Mouse (Mus musculus) embryonic facial prominence, embryonic 11.5 days (tissue): ENCODE results near the gene Bscl2. TPM values are rescaled to one million over a fixed set of nuclear protein-coding genes. Genes with fewer than 3 reads are reported as not detected.

Experiments
- ATAC-seq: fragments of 200-750 bp; cut with Nextera tagmentation; replicated peaks from 2 replicates; pipeline ENCODE4 v1.8.0; 2017; ENCODE audit warnings: low read depth; ENCODE audit not compliant: insufficient number of reproducible peaks, low FRiP score, low TSS enrichment
- DNase-seq: peaks from one replicate; pipeline ENCODE4 v3.0.0-alpha.2; 2015; ENCODE audit warnings: low spot score
- H3K27ac ChIP-seq: fragments of 300-500 bp; sonication (generic); replicated peaks from 2 replicates; pipeline ENCODE4 v1.5.1; 2014; ENCODE audit warnings: mild to moderate bottlenecking, low read depth, low read length, control low read depth
- H3K27me3 ChIP-seq: fragments of 300-500 bp; sonication (generic); 2 replicates; pipeline ENCODE4 v1.6.1; 2014; ENCODE audit warnings: mild to moderate bottlenecking, low read length, moderate library complexity, mixed read lengths; ENCODE audit not compliant: control insufficient read depth, insufficient read depth
- H3K36me3 ChIP-seq: fragments of 300-500 bp; sonication (generic); replicated peaks from 2 replicates; pipeline ENCODE4 v1.6.1; 2014; ENCODE audit warnings: low read depth, mild to moderate bottlenecking, low read length, moderate library complexity, mixed read lengths; ENCODE audit not compliant: control insufficient read depth, insufficient read depth
- H3K4me1 ChIP-seq: fragments of 300-500 bp; sonication (generic); 2 replicates; pipeline ENCODE4 v1.6.1; 2014; ENCODE audit warnings: low read length, mixed read lengths; ENCODE audit not compliant: control insufficient read depth, insufficient read depth
- H3K4me2 ChIP-seq: fragments of 300-500 bp; sonication (generic); 2 replicates; pipeline ENCODE4 v1.6.1; 2014; ENCODE audit warnings: low read depth, mild to moderate bottlenecking, control low read depth, low read length, moderate library complexity
- H3K4me3 ChIP-seq: fragments of 300-500 bp; sonication (generic); 2 replicates; pipeline ENCODE4 v1.5.1; 2014; ENCODE audit warnings: low read depth, low read length, control low read depth
- H3K9ac ChIP-seq: fragments of 300-500 bp; sonication (generic); replicated peaks from 2 replicates; pipeline ENCODE4 v1.6.1; 2014; ENCODE audit warnings: mild to moderate bottlenecking, control low read depth, low read length
- H3K9me3 ChIP-seq: fragments of 300-500 bp; sonication (generic); replicated peaks from 2 replicates; pipeline ENCODE4 v1.6.1; 2016; ENCODE audit warnings: mild to moderate bottlenecking, low read length, inconsistent platforms, mixed read lengths; ENCODE audit not compliant: control insufficient read depth
- WGBS: fragments of 180-500 bp; shearing (Covaris S2); extraction: QIAGEN DNeasy Blood & Tissue Kit; methylation state at CpG from one replicate; pipeline ENCODE4 v1.1.7; 2014; 5-methylcytosine and 5-hydroxymethylcytosine counted together
- polyA plus RNA-seq: library from polyadenylated mRNA; unstranded; fragments of >200 nt; fragmentation: Nextera tagmentation; extraction: Ambion mirVana; gene quantifications from 2 replicates; pipeline ENCODE4 v1.2.1, GENCODE M21; 2014

The Bscl2 gene
- polyA plus RNA-seq, 1 experiment from 2014 or later = 29.9 TPM

- H3K27me3 ChIP-seq = no peaks in the 10 kb centered on the region
- H3K4me3 ChIP-seq = no peak within 1 kb of the TSS
- H3K9ac ChIP-seq = no peak within 1 kb of the TSS
- H3K4me2 ChIP-seq = no peak within 1 kb of the TSS
- DNase-seq = no peak
- H3K9me3 ChIP-seq = no peaks in the 10 kb centered on the region
- ATAC-seq = no peak
- no peaks in the 10 kb centered on the region for H3K36me3 ChIP-seq
- H3K27ac ChIP-seq = no peak within 1 kb of the TSS
- H3K4me1 ChIP-seq = no peaks in the 10 kb centered on the region
- WGBS = 82% methylated on average over 3 of the region's 3 CpGs
Measured at GRCm38 (mm10) chr19:8883616-8884015, 46.3 kb downstream of the Bscl2 start, which contains the start of the genes Lbhd1 and Gm49403. Gene Lbhd1, plus strand, starts transcription at chr19:8883732. Gene Gm49403, plus strand, starts transcription at chr19:8883930.

GRCm38 (mm10) chr19:8886916-8887584 lies 49.8 kb downstream of the Bscl2 start:
- no peak overlapping the region for H3K4me2 ChIP-seq
- no peak overlapping the region for H3K4me3 ChIP-seq
- WGBS = 52% methylated on average over 1 of the region's 1 CpGs
- no peak for ATAC-seq
- no peak overlapping the region for H3K27ac ChIP-seq
- no peak overlapping the region for H3K9ac ChIP-seq
- H3K4me1 ChIP-seq = no peaks in the 10 kb centered on the region
- H3K36me3 ChIP-seq = peaks cover 4% of the 10 kb centered on the region
- no peaks in the 10 kb centered on the region for H3K9me3 ChIP-seq
- no peaks in the 10 kb centered on the region for H3K27me3 ChIP-seq
- no peak for DNase-seq

- peak overlapping the region; percentile 77 for H3K9ac ChIP-seq
- no peaks in the 10 kb centered on the region for H3K27me3 ChIP-seq
- H3K9me3 ChIP-seq = no peaks in the 10 kb centered on the region
- H3K36me3 ChIP-seq = peaks cover 4% of the 10 kb centered on the region
- no peaks in the 10 kb centered on the region for H3K4me1 ChIP-seq
- 16% methylated on average over 19 of the region's 19 CpGs for WGBS
- peak overlapping the region; percentile 68 for H3K4me2 ChIP-seq
- H3K4me3 ChIP-seq = peak overlapping the region; percentile 44
- DNase-seq (no peak), ATAC-seq (no peak)
- peak overlapping the region; percentile 60; the same call in 1 of the 2 replicates for H3K27ac ChIP-seq
Measured at GRCm38 (mm10) chr19:8887585-8888463, 50.6 kb downstream of the Bscl2 start.

- Histone ChIP-seq H3K4me3 (peak within 1 kb of the TSS; percentile 44), H3K27ac (peak within 1 kb of the TSS; percentile 60), H3K9ac (peak within 1 kb of the TSS; percentile 77), H3K9me3 (no peaks in the 10 kb centered on the region), H3K27me3 (no peaks in the 10 kb centered on the region), H3K36me3 (peaks cover 4% of the 10 kb centered on the region), H3K4me2 (peak within 1 kb of the TSS; percentile 68), H3K4me1 (no peaks in the 10 kb centered on the region)
- under 1% methylated on average over 58 of the region's 58 CpGs for WGBS
- DNase-seq (peak; percentile 99), ATAC-seq (peak; percentile 95)
Measured at GRCm38 (mm10) chr19:8888511-8889385, 51.5 kb downstream of the Bscl2 start, which contains the start of the genes 1810009A15Rik and Gm49416. Gene 1810009A15Rik, plus strand, starts transcription at chr19:8888853. Gene Gm49416, plus strand, starts transcription at chr19:8888926.

GRCm38 (mm10) chr19:8892829-8893766 lies 55.8 kb downstream of the Bscl2 start, which contains the start of gene Ints5:
Gene Ints5, plus strand, starts transcription at chr19:8893005.
- Histone ChIP-seq H3K36me3 (peaks cover 7% of the 10 kb centered on the region), H3K9ac (peak within 1 kb of the TSS; percentile 95)

GRCm38 (mm10) chr19:8895397-8895960 lies 58.2 kb downstream of the Bscl2 start:
- Histone ChIP-seq H3K4me1 (no peaks in the 10 kb centered on the region), H3K27me3 (no peaks in the 10 kb centered on the region), H3K9me3 (no peaks in the 10 kb centered on the region), H3K9ac (no peak overlapping the region), H3K27ac (no peak overlapping the region), H3K4me3 (no peak overlapping the region), H3K36me3 (peaks cover 6% of the 10 kb centered on the region), H3K4me2 (no peak overlapping the region)
- 91% methylated on average over 9 of the region's 9 CpGs for WGBS
- no peak for DNase-seq
- no peak for ATAC-seq

More at GRCm38 (mm10) chr19:8892829-8893766, 55.8 kb downstream of the Bscl2 start, which contains the start of gene Ints5:
- H3K27ac ChIP-seq = peak within 1 kb of the TSS; percentile 63; the same call in 1 of the 2 replicates
- no peaks in the 10 kb centered on the region for H3K27me3 ChIP-seq
- H3K4me2 ChIP-seq = peak within 1 kb of the TSS; percentile 75
- H3K9me3 ChIP-seq = no peaks in the 10 kb centered on the region
- ATAC-seq (peak; percentile 46), DNase-seq (peak; percentile 92)
- H3K4me3 ChIP-seq = peak within 1 kb of the TSS; percentile 74
- 3% methylated on average over 54 of the region's 54 CpGs for WGBS
- H3K4me1 ChIP-seq = no peaks in the 10 kb centered on the region
